Mouse (Mus musculus): ENCODE measurements around the gene Morn1. TPM values are rescaled to one million over a fixed set of nuclear protein-coding genes. Genes with fewer than 3 reads are reported as not detected.
A peak's percentile ranks its signal among the peaks of the same experiment; 100 is the strongest.
"Not testable (repeated sequence)": the region's sequence is repeated elsewhere in the genome, so short reads cannot be mapped to it uniquely, and the experiment has no call there.

Morn1 gene
- polyA plus RNA-seq, 1 experiment from 2014 or later, result 4.7 TPM

GRCm38 (mm10) chr4:155070921-155071320 lies 15.5 kb upstream of the Morn1 start:
- ATAC-seq (ENCODE audit: low read depth) (no peak), DNase-seq (ENCODE audit: low spot score) (no peak)
- Histone ChIP-seq H3K9ac (ENCODE audit: low read depth, low read length) (no peak overlapping the region), H3K27ac (replicated peaks; ENCODE audit: low read depth, low read length) (no peak overlapping the region), H3K4me3 (ENCODE audit: low read depth, low read length) (no peak overlapping the region), H3K9me3 (ENCODE audit: control insufficient read depth, low read length) (no peaks in the 10 kb centered on the region), H3K36me3 (ENCODE audit: control insufficient read depth, insufficient read depth, low read length) (peaks cover 76% of the 10 kb centered on the region), H3K27me3 (replicated peaks; ENCODE audit: control insufficient read depth, insufficient read depth, low read length) (no peaks in the 10 kb centered on the region), H3K4me1 (ENCODE audit: control insufficient read depth, insufficient read depth, low read length) (peaks cover 10% of the 10 kb centered on the region), H3K4me2 (ENCODE audit: low read depth, low read length) (no peak overlapping the region)
- 90% methylated on average over 5 of the region's 5 CpGs for WGBS

- WGBS, result 76% methylated on average over 9 of the region's 9 CpGs
- H3K36me3 ChIP-seq (ENCODE audit: control insufficient read depth, insufficient read depth, low read length), result peaks cover 96% of the 10 kb centered on the region
- no peak overlapping the region for H3K4me2 ChIP-seq (ENCODE audit: low read depth, low read length)
- H3K4me3 ChIP-seq (ENCODE audit: low read depth, low read length), result no peak overlapping the region
- H3K9ac ChIP-seq (ENCODE audit: low read depth, low read length), result no peak overlapping the region
- no peaks in the 10 kb centered on the region for H3K9me3 ChIP-seq (ENCODE audit: control insufficient read depth, low read length)
- no peaks in the 10 kb centered on the region for H3K4me1 ChIP-seq (ENCODE audit: control insufficient read depth, insufficient read depth, low read length)
- ATAC-seq (ENCODE audit: low read depth) (no peak), DNase-seq (ENCODE audit: low spot score) (no peak)
- no peaks in the 10 kb centered on the region for H3K27me3 ChIP-seq (replicated peaks; ENCODE audit: control insufficient read depth, insufficient read depth, low read length)
- H3K27ac ChIP-seq (replicated peaks; ENCODE audit: low read depth, low read length), result no peak overlapping the region
Observed at GRCm38 (mm10) chr4:155074418-155074817, 12.0 kb upstream of the Morn1 start.

DNA sequence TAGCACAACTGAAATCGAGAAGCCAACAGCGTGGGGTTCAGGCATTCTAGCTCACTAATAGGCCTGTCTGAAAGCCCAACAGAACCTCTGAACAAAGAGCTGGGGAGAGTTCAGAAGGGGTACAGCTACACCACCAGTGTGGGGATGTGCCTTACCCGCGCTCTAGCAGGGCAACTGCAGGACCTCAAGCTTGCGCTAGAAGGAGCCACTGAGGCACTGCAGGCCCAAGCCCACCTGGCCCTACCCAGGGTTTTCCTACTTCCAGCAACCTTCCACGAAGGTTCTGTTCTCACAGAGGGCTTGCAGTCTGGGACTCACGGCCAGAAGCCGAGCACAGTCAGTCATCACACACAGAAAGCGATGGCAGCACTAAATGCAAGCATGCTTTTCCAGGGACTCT lies 11.2 kb upstream of the Morn1 start:
- H3K4me3 ChIP-seq (ENCODE audit: low read depth, low read length), result no peak overlapping the region
- no peaks in the 10 kb centered on the region for H3K4me1 ChIP-seq (ENCODE audit: control insufficient read depth, insufficient read depth, low read length)
- peaks cover 97% of the 10 kb centered on the region for H3K36me3 ChIP-seq (ENCODE audit: control insufficient read depth, insufficient read depth, low read length)
- DNase-seq (ENCODE audit: low spot score), result no peak
- H3K9me3 ChIP-seq (ENCODE audit: control insufficient read depth, low read length), result no peaks in the 10 kb centered on the region
- H3K27ac ChIP-seq (replicated peaks; ENCODE audit: low read depth, low read length), result no peak overlapping the region
- no peak for ATAC-seq (ENCODE audit: low read depth)
- no peak overlapping the region for H3K9ac ChIP-seq (ENCODE audit: low read depth, low read length)
- 87% methylated on average over 8 of the region's 9 CpGs for WGBS
- H3K27me3 ChIP-seq (replicated peaks; ENCODE audit: control insufficient read depth, insufficient read depth, low read length), result no peaks in the 10 kb centered on the region
- no peak overlapping the region for H3K4me2 ChIP-seq (ENCODE audit: low read depth, low read length)

- 95% methylated on average over 2 of the region's 2 CpGs for WGBS
- Histone ChIP-seq H3K9ac (ENCODE audit: low read depth, low read length) (no peak overlapping the region), H3K27me3 (replicated peaks; ENCODE audit: control insufficient read depth, insufficient read depth, low read length) (no peaks in the 10 kb centered on the region), H3K36me3 (ENCODE audit: control insufficient read depth, insufficient read depth, low read length) (peaks cover 97% of the 10 kb centered on the region), H3K4me2 (ENCODE audit: low read depth, low read length) (no peak overlapping the region), H3K9me3 (ENCODE audit: control insufficient read depth, low read length) (no peaks in the 10 kb centered on the region), H3K4me1 (ENCODE audit: control insufficient read depth, insufficient read depth, low read length) (no peaks in the 10 kb centered on the region), H3K27ac (replicated peaks; ENCODE audit: low read depth, low read length) (no peak overlapping the region), H3K4me3 (ENCODE audit: low read depth, low read length) (no peak overlapping the region)
- ATAC-seq (ENCODE audit: low read depth) (no peak), DNase-seq (ENCODE audit: low spot score) (no peak)
Observed at GRCm38 (mm10) chr4:155075813-155076212, 10.6 kb upstream of the Morn1 start.

- Histone ChIP-seq H3K4me2 (ENCODE audit: low read depth, low read length) (no peak overlapping the region), H3K36me3 (ENCODE audit: control insufficient read depth, insufficient read depth, low read length) (peaks cover 95% of the 10 kb centered on the region), H3K4me3 (ENCODE audit: low read depth, low read length) (no peak overlapping the region), H3K4me1 (ENCODE audit: control insufficient read depth, insufficient read depth, low read length) (no peaks in the 10 kb centered on the region), H3K27me3 (replicated peaks; ENCODE audit: control insufficient read depth, insufficient read depth, low read length) (no peaks in the 10 kb centered on the region), H3K9me3 (ENCODE audit: control insufficient read depth, low read length) (no peaks in the 10 kb centered on the region), H3K9ac (ENCODE audit: low read depth, low read length) (no peak overlapping the region), H3K27ac (replicated peaks; ENCODE audit: low read depth, low read length) (no peak overlapping the region)
- WGBS, result 76% methylated on average over 9 of the region's 9 CpGs
- DNase-seq (ENCODE audit: low spot score), result no peak
- ATAC-seq (ENCODE audit: low read depth), result no peak
Observed at GRCm38 (mm10) chr4:155076677-155077076, 9.7 kb upstream of the Morn1 start.

DNA sequence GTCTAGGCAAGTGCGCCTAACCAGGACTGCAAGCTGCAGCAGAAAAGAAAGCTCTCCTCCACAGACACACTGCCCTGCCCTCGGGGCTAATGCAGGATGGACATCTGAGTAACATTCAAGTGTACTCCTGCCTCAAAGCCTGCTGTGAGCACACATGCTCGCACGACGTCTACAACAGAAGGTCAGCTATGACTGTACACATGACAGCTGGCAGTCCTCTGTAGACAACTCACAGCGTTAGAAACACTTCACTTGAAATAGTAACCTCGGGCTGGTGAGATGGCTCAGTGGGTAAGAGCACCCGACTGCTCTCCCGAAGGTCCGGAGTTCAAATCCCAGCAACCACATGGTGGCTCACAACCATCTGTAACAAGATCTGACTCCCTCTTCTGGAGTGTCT lies 7.6 kb upstream of the Morn1 start:
- 89% methylated on average over 10 of the region's 10 CpGs for WGBS
- H3K4me1 ChIP-seq (ENCODE audit: control insufficient read depth, insufficient read depth, low read length); H3K9ac ChIP-seq (ENCODE audit: low read depth, low read length); H3K9me3 ChIP-seq (ENCODE audit: control insufficient read depth, low read length); H3K4me2 ChIP-seq (ENCODE audit: low read depth, low read length); H3K4me3 ChIP-seq (ENCODE audit: low read depth, low read length); DNase-seq (ENCODE audit: low spot score); H3K27me3 ChIP-seq (replicated peaks; ENCODE audit: control insufficient read depth, insufficient read depth, low read length); ATAC-seq (ENCODE audit: low read depth); H3K27ac ChIP-seq (replicated peaks; ENCODE audit: low read depth, low read length): not testable (repeated sequence)
- H3K36me3 ChIP-seq (ENCODE audit: control insufficient read depth, insufficient read depth, low read length), result peaks cover 83% of the 10 kb centered on the region

GRCm38 (mm10) chr4:155079666-155080065 lies 6.7 kb upstream of the Morn1 start:
- no peaks in the 10 kb centered on the region for H3K9me3 ChIP-seq (ENCODE audit: control insufficient read depth, low read length)
- DNase-seq (ENCODE audit: low spot score), result peak; percentile 41
- H3K27ac ChIP-seq (replicated peaks; ENCODE audit: low read depth, low read length), result no peak overlapping the region; the same call in 1 of the 2 replicates
- ATAC-seq (ENCODE audit: low read depth), result no peak
- H3K4me3 ChIP-seq (ENCODE audit: low read depth, low read length), result no peak overlapping the region
- WGBS, result 75% methylated on average over 6 of the region's 6 CpGs
- no peak overlapping the region for H3K4me2 ChIP-seq (ENCODE audit: low read depth, low read length)
- H3K36me3 ChIP-seq (ENCODE audit: control insufficient read depth, insufficient read depth, low read length), result peaks cover 75% of the 10 kb centered on the region
- no peaks in the 10 kb centered on the region; the same call in 1 of the 2 replicates for H3K4me1 ChIP-seq (ENCODE audit: control insufficient read depth, insufficient read depth, low read length)
- H3K9ac ChIP-seq (ENCODE audit: low read depth, low read length), result no peak overlapping the region
- H3K27me3 ChIP-seq (replicated peaks; ENCODE audit: control insufficient read depth, insufficient read depth, low read length), result no peaks in the 10 kb centered on the region

GRCm38 (mm10) chr4:155083553-155083952 lies 2.8 kb upstream of the Morn1 start:
- WGBS, result 88% methylated on average over 4 of the region's 4 CpGs
- H3K27ac ChIP-seq (replicated peaks; ENCODE audit: low read depth, low read length), result no peak overlapping the region
- no peak overlapping the region for H3K4me2 ChIP-seq (ENCODE audit: low read depth, low read length)
- no peaks in the 10 kb centered on the region for H3K9me3 ChIP-seq (ENCODE audit: control insufficient read depth, low read length)
- ATAC-seq (ENCODE audit: low read depth), result no peak
- peaks cover 13% of the 10 kb centered on the region for H3K4me1 ChIP-seq (ENCODE audit: control insufficient read depth, insufficient read depth, low read length)
- peaks cover 36% of the 10 kb centered on the region for H3K36me3 ChIP-seq (ENCODE audit: control insufficient read depth, insufficient read depth, low read length)
- no peak overlapping the region for H3K4me3 ChIP-seq (ENCODE audit: low read depth, low read length)
- 0 out of 2 replicates have a peak overlapping the region, but pooled peaks have one; percentile 3 for H3K9ac ChIP-seq (ENCODE audit: low read depth, low read length)
- DNase-seq (ENCODE audit: low spot score), result no peak
- H3K27me3 ChIP-seq (replicated peaks; ENCODE audit: control insufficient read depth, insufficient read depth, low read length), result no peaks in the 10 kb centered on the region

DNA sequence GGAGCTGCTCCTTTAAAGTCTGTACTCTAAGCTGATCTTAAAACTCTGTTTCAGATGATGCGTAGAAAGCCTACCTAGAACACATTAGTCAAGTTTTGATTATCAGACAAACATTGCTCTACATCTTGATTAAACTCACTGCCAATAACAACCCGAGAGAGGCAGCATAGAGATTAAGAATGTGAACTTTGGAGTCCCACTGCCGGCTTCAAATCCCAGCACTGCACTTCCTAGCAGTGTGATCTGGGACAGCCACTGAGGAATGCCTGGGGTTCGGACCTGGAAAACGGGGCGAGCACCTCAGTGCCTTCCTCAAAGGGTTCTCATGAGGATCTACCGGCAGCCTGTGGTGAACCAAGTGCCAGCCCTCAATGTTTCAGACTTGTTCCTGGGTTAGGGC lies 2.0 kb upstream of the Morn1 start:
- no peak overlapping the region for H3K4me3 ChIP-seq (ENCODE audit: low read depth, low read length)
- 88% methylated on average over 7 of the region's 7 CpGs for WGBS

More for the DNA sequence above, 2.0 kb upstream of the Morn1 start:
- DNase-seq (ENCODE audit: low spot score) (no peak), ATAC-seq (ENCODE audit: low read depth) (no peak)
- Histone ChIP-seq H3K9ac (ENCODE audit: low read depth, low read length) (peak overlapping the region; percentile 14; the same call in 1 of the 2 replicates), H3K4me1 (ENCODE audit: control insufficient read depth, insufficient read depth, low read length) (peaks cover 13% of the 10 kb centered on the region), H3K27ac (replicated peaks; ENCODE audit: low read depth, low read length) (no peak overlapping the region), H3K9me3 (ENCODE audit: control insufficient read depth, low read length) (no peaks in the 10 kb centered on the region), H3K27me3 (replicated peaks; ENCODE audit: control insufficient read depth, insufficient read depth, low read length) (no peaks in the 10 kb centered on the region), H3K4me2 (ENCODE audit: low read depth, low read length) (peak overlapping the region; percentile 90; the same call in 1 of the 2 replicates), H3K36me3 (ENCODE audit: control insufficient read depth, insufficient read depth, low read length) (peaks cover 30% of the 10 kb centered on the region)
